Mouse (Mus musculus) gastrocnemius, postnatal 10 days (tissue): ENCODE measurements around the gene Sart1. TPM values are rescaled to one million over a fixed set of nuclear protein-coding genes. Genes with fewer than 3 reads are reported as not detected.
"Not testable (repeated sequence)": the region's sequence is repeated elsewhere in the genome, so short reads cannot be mapped to it uniquely, and the experiment has no call there.

ENCODE experiments used
- DNase-seq: peaks from one replicate; pipeline ENCODE4 v3.0.0; 2021; ENCODE audit warnings: mixed read lengths
- total RNA-seq, 2 experiments: library from RNA; stranded (reverse); gene quantifications; 2 replicates each; pipeline ENCODE4 v1.2.3; 2021

Sart1 gene
- total RNA-seq, 2 experiments from 2014 or later = 39.8 to 45.4 TPM

DNA sequence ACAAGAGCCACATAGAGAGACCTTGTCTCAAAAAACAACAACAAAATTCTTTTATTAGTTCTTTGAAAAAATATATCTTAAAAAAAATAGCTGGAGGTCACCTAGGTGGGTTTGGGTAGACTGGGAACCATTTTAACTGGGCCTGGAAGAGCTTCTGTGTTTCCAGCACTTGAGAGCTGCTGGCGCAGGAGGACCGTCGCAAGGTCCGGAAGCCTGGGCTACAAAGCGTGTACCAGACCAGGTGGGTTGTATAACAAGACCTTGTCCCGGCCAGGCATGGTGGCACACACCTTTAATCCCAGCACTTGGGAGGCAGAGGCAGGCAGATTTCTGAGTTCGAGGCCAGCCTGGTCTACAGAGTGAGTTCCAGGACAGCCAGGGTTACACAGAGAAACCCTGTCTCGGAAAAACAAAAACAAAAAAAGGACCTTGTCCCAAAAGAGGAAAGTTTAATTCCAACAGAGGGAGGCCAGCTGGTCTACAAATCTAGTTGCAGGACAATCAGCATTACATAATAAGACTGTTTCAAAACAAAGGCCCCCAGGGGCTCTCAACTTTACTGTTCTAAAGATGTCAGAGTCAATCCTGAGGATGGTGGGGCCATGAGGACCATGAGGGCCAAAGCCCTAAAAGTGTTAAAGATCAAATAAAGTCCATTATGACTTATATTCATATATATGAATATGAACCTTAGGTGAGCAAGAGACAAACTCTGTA, 30.4 kb upstream of the Sart1 start:
- DNase-seq = no peak

GRCm38 (mm10) chr19:5414534-5414957, 26.0 kb upstream of the Sart1 start:
- no peak for DNase-seq

DNA sequence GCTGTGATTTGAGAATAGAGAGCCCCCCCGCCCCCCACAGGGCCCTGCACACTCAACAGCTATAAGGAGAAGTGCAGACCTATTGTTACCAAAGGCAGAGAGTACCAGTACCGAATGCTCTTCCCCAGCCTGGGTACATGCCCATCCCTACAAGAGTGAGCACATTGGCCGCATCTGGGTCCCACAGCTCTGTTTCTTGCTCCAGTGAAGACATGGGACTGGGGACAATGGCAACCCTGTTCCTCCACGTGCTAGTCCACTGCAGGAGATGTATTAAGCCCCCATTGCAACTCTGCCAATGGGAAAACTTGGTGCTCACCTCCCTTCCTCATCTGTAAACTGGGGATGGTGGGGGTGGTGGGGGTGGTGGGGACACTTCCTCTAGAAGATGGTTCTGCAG, 25.3 kb upstream of the Sart1 start:
- DNase-seq = no peak

- no peak for DNase-seq
Observed at GRCm38 (mm10) chr19:5411961-5412360, 23.5 kb upstream of the Sart1 start.

- no peak for DNase-seq
Observed at GRCm38 (mm10) chr19:5410641-5411040, 22.1 kb upstream of the Sart1 start.

GRCm38 (mm10) chr19:5409068-5409467, 20.6 kb upstream of the Sart1 start:
- DNase-seq = no peak

GRCm38 (mm10) chr19:5408057-5409001, 19.8 kb upstream of the Sart1 start:
- no peak for DNase-seq

GRCm38 (mm10) chr19:5407133-5407532, 18.6 kb upstream of the Sart1 start:
- DNase-seq = peak; percentile 59

- not testable (repeated sequence) for DNase-seq
Observed at GRCm38 (mm10) chr19:5406531-5407126, 18.1 kb upstream of the Sart1 start.

GRCm38 (mm10) chr19:5405924-5406323, 17.4 kb upstream of the Sart1 start:
- no peak for DNase-seq

DNA sequence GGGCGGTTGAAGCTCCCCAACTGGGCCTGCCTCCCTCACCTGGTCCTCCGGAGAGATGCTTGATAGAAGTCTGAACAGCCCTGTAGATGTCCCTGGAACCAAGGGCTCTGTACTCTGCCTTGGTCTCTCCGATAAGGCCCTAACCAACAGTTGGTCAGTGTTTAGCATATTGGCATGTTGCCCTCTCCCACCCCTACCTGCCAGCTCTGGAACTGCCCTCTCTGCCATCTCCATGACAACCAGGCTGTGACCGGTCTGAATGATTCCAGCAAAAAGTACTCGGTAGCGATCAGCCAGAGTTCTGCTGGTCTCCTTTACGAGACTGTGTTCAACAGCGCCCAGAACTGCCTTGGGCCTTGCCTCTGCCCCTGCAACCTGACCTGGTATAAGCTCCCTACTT, 13.8 kb upstream of the Sart1 start, which contains the start of gene Tsga10ip:
Tsga10ip (minus strand) TSS at position 234 of the 400 bp plus-strand sequence.
- DNase-seq = no peak

DNA sequence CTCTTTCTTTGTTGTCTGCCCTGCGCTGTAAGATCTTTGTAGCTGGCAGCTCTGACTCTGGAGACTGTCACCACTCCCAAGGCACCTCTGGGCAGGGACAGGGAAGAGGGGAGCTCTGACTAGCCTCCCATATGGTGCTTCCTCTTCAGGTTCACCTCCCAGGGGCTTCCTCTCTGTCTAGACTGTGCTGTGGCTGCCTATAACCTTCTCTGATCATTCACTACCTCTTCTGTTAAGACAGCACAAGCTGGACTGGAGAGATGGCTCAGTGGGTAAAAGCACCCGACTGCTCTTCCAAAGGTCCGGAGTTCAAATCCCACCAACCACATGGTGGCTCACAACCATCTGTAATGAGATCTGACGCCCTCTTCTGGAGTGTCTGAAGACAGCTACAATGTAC, 12.6 kb upstream of the Sart1 start:
- not testable (repeated sequence) for DNase-seq

DNA sequence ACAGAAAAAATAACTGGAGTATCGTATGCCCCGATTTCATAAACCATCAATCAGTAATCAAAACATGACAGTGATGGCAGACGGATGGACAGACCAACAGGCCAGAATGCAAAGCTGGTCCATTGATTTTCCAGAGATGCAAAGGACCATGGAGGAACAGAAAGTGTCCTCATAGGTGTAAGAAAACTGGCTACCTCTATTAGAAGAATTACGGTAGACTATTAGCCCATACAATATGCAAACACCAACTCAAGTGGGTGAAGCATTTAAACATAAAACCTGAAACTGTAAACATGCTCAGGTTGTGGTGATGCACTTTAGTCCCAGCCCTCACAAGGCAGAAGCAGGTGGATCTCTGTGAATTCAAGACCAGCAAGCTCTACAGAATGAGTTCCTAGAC, 6.9 kb upstream of the Sart1 start:
- no peak for DNase-seq

DNA sequence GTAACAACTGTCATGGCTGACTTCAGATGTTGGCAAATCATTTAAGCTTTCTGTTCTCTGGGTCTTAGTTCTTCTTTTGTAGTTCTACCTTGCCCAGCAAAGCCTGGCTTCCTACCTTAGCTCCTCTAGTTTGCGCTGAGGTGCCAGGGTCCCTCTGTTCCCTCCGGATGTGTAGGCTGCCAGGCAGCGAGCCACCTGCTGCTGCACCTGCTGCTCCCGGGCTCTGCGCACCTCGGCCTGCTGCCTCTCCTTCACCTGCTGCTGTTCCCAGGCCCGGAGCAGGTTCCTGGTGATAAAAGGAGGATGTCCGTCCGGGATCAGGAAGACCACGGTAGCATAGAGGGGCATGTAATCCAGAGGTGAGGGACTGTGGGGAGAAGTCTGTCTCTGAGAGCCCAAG, 5.7 kb upstream of the Sart1 start:
- DNase-seq = no peak

DNA sequence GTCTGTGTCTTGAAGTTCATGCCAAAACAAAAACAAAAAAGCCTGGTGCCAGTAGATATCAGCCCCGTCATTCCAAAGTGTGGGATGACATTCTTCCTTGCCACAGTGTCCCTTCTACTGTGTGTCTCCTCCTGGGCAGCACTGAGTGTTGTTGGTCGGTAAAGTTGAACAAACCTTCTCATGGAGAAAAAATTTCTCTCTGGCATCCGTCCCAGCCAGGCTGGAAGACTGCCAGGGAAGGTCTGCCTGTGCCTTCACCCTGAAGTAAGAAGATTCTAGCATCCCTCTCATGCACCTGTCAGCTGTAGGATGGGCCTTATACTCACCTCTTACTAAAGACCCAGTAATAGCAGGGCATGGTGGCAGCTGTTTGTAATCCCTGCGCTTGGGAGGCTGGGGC, 4.4 kb upstream of the Sart1 start:
- DNase-seq = peak; percentile 56

DNA sequence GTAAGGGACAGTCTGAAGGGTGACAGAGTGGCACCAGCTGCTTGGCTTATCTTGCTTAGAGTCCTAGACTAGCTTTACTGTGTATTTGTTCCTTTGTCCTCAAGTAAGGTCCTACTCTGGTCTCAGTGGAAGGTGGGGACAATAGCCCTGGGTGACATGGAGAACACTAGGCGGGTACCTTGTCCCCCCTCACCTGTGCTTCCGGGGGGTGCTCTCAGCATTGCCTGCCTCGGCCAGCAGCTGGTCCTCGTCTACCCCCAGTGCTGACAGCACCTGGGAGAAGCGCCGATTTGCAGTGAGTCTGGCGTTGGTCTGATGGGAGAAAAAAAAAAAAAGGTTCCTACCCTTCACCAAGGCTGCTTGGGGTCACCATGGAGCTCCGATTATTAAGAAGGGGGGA, 1.9 kb upstream of the Sart1 start:
- DNase-seq = no peak

DNA sequence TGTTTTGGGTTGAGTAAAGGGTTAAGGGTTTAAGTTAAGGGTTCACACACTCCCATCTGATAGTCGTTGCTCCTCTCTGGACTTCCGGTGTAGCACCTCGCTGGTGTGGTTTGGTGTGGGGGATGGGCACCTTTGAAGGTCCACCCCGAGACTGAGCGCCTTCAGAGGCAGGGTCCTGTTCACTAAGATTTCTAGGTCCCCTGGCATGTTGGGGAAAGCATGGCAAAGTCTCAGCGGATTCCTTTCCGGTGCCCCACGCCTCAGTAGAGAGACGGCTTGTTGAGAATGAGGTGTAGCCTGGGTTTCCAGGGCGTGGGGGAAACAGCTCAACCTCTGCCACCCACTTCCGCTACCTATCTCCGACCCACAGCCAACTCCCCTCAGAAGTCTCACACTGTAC, 1.1 kb upstream of the Sart1 start:
- DNase-seq = no peak

DNA sequence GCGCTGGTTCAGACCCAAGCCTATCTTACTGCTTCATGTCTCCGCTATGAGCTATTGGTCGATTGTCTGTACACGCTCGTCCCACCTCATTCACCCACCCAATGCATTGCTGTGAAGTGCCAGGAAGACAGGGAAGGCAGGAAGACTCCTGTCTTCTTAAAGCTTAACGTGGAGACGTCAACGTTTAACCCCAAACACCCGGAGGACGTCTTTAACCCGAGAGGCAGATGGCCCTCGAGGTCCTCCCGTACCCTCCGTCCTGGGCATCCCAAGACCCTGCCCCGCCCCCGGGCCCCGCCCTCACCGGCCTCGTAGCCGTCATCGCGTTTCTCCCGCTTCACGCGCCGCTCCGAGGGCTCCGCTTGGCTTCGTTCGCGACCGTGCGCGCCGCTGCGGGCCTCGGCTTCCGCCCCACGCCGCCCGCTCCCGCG, 477 bp downstream of the Sart1 start:
- peak; percentile 46 for DNase-seq

DNA sequence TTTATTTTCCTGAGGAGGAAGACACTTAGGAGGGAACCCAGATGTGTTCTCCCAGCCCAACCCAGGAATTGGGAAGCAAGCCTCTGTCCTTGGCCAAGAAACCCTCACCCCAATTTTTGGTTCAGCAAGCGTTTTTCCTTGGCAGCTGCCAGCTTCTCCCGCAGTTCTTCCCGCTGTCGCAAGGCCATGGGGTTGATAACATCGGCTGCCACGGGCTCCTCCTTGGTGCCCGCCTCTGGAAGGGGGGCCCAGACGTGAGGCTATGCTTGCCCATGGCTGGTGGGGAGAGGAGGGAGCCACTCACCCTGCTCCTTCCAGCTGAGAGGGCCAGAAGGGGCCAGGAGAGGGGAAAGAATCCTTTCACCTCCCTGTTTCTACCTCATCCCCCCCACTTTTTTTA, 3.8 kb downstream of the Sart1 start:
- DNase-seq = no peak

DNA sequence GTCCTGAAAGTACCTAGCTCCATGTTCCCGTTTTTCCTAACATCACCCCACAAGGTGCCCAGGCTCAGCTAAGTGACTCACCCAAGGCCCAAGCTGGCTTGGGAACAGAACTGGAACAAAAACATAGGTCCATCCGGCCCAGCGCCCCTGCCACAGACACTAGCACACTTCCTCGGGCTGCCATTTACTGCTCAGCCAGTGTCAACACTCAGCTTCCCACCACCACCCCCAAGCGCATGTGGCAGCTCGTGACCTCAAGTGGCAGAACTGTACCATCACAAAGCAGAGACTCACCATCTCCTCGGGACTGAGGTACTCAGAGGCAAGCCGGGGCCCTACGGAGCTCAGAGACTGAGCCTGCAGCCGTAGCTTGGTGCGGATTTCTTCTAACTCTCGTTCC, 5.2 kb downstream of the Sart1 start:
- DNase-seq = no peak

DNA sequence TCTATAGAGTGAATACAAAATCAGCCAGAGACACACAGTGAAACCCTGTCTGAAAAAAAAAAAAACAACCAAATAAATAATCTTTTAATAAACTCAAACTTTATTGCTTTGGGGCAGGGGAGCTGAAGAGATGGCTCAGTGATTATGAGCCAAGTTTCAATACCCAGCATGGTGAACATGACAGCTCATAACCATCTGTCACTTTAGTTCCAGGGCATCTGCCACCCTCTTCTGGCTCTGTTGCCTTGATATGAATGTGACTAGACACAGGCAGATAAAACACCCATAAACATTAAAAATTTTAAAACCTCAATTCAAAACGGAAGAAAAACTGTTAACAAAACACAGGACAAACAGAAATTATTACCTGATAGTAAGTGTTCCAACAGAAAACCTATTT, 11.1 kb downstream of the Sart1 start:
- no peak for DNase-seq

- DNase-seq = no peak
Observed at GRCm38 (mm10) chr19:5374748-5375147, 13.8 kb downstream of the Sart1 start.

DNA sequence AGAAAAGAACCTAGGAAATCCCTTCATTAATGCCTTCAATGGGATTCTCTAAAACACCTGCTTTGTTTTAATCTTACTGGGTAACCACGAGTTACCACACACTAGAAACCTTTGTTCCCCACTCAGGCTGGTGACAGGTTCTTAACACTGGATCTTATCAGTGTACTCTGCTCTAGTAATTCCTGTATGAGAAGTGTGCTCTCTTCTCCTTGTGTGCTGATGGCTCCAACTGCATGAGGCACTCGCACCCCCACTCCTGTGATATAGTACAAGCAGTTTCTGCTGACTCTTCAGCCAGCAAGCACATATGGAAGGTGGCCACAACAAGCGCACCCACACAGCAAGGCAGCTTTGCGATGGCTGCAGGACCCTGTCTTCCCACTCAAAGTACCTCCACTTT, 14.3 kb downstream of the Sart1 start:
- no peak for DNase-seq
